Mouse (Mus musculus) bone marrow, adult 2 months (tissue): ENCODE measurements around the gene Man2a1. TPM values are rescaled to one million over a fixed set of nuclear protein-coding genes. Genes with fewer than 3 reads are reported as not detected.

Experiments
- H3K27ac ChIP-seq: fragments of 200-500 bp; 2 replicates; pipeline ENCODE4 v1.5.1; 2012; ENCODE audit warnings: low read depth, mild to moderate bottlenecking, control low read depth, inconsistent platforms, low read length; ENCODE audit not compliant: control insufficient read depth, poor library complexity, insufficient read depth
- H3K4me1 ChIP-seq: fragments of 200-500 bp; 2 replicates; pipeline ENCODE4 v1.6.1; 2011; ENCODE audit warnings: low read length; ENCODE audit not compliant: control insufficient read depth, insufficient read depth
- H3K4me3 ChIP-seq: fragments of 200-500 bp; replicated peaks from 2 replicates; pipeline ENCODE3; 2011; ENCODE audit warnings: mild to moderate bottlenecking, low read depth, low read length, control low read depth; ENCODE audit not compliant: control insufficient read depth
- CTCF ChIP-seq: fragments of 200-500 bp; IDR thresholded peaks from 2 replicates; pipeline ENCODE4 v1.5.1; 2011; ENCODE audit warnings: low read length, control low read depth; ENCODE audit not compliant: control insufficient read depth, insufficient read depth
- POLR2A ChIP-seq: fragments of 200-500 bp; IDR thresholded peaks from 2 replicates; pipeline ENCODE4 v1.6.1; 2011; ENCODE audit warnings: low read depth, mild to moderate bottlenecking, control low read depth, low read length, borderline replicate concordance; ENCODE audit not compliant: control insufficient read depth
- WGBS: fragments of 180-500 bp; shearing (Covaris S2); methylation state at CpG from one replicate; pipeline ENCODE4 v1.1.7; 2018; 5-methylcytosine and 5-hydroxymethylcytosine counted together
- polyA plus RNA-seq: library from polyadenylated mRNA; stranded (reverse); fragments of >200 nt; gene quantifications from 2 replicates; pipeline ENCODE4 v1.2.4, GENCODE M21; 2011; ENCODE audit warnings: low replicate concordance; ENCODE audit not compliant: missing spikeins, insufficient read depth, insufficient read length

The Man2a1 gene
- polyA plus RNA-seq, 1 experiment, result 22.5 TPM

- WGBS, result 49% methylated on average over 3 of the region's 3 CpGs
- no peak for TF ChIP-seq CTCF
- Histone ChIP-seq H3K27ac (no peak overlapping the region), H3K4me3 (no peak overlapping the region), H3K4me1 (peaks cover 1% of the 10 kb centered on the region; the same call in 1 of the 2 replicates)
Observed at GRCm38 (mm10) chr17:64592788-64593187, 7.7 kb upstream of the Man2a1 start.

- Histone ChIP-seq H3K4me1 (no peaks in the 10 kb centered on the region), H3K4me3 (no peak overlapping the region), H3K27ac (no peak overlapping the region)
- 87% methylated on average over 9 of the region's 9 CpGs for WGBS
- no peak for TF ChIP-seq CTCF
- TF ChIP-seq POLR2A, result no peak
Observed at GRCm38 (mm10) chr17:64597770-64598169, 2.8 kb upstream of the Man2a1 start.

- no peak for TF ChIP-seq POLR2A
- no peak for TF ChIP-seq CTCF
- Histone ChIP-seq H3K4me3 (peak overlapping the region; percentile 42), H3K4me1 (no peaks in the 10 kb centered on the region), H3K27ac (no peak overlapping the region)
- WGBS, result 34% methylated on average over 4 of the region's 4 CpGs
Observed at GRCm38 (mm10) chr17:64599916-64600315, 620 bp upstream of the Man2a1 start.

- Histone ChIP-seq H3K27ac (peak overlapping the region; percentile 97), H3K4me1 (no peaks in the 10 kb centered on the region), H3K4me3 (peak overlapping the region; percentile 82)
- under 1% methylated on average over 73 of the region's 73 CpGs for whole genome bisulfite sequencing
- TF ChIP-seq POLR2A (peak; percentile 49; the same call in 1 of the 2 replicates), CTCF (no peak)
Observed at GRCm38 (mm10) chr17:64601091-64601750, 685 bp downstream of the Man2a1 start.

- Histone ChIP-seq H3K4me1 (no peaks in the 10 kb centered on the region), H3K4me3 (peak overlapping the region; percentile 82), H3K27ac (peak overlapping the region; percentile 97)
- WGBS, result 2% methylated on average over 44 of the region's 44 CpGs
- TF ChIP-seq CTCF (no peak; the same call in 1 of the 2 replicates), POLR2A (no peak; the same call in 1 of the 2 replicates)
Observed at GRCm38 (mm10) chr17:64601751-64602578, 1.4 kb downstream of the Man2a1 start.

- WGBS, result 50% methylated on average over 9 of the region's 9 CpGs
- Histone ChIP-seq H3K4me1 (peaks cover 2% of the 10 kb centered on the region; the same call in 1 of the 2 replicates), H3K4me3 (no peak overlapping the region), H3K27ac (no peak overlapping the region)
- no peak for TF ChIP-seq POLR2A
- no peak for TF ChIP-seq CTCF
Observed at GRCm38 (mm10) chr17:64603134-64603533, 2.6 kb downstream of the Man2a1 start.

GRCm38 (mm10) chr17:64603534-64603933, 3.0 kb downstream of the Man2a1 start:
- TF ChIP-seq POLR2A (no peak), CTCF (no peak)
- WGBS, result 80% methylated on average over 5 of the region's 5 CpGs
- H3K27ac ChIP-seq, result no peak overlapping the region
- no peak overlapping the region for H3K4me3 ChIP-seq
- H3K4me1 ChIP-seq, result peaks cover 3% of the 10 kb centered on the region; the same call in 1 of the 2 replicates

GRCm38 (mm10) chr17:64604163-64604562, 3.6 kb downstream of the Man2a1 start:
- Histone ChIP-seq H3K4me1 (peaks cover 3% of the 10 kb centered on the region; the same call in 1 of the 2 replicates), H3K27ac (no peak overlapping the region), H3K4me3 (no peak overlapping the region)
- TF ChIP-seq CTCF (no peak), POLR2A (no peak)
- WGBS, result 66% methylated on average over 5 of the region's 5 CpGs

GRCm38 (mm10) chr17:64608228-64608627, 7.7 kb downstream of the Man2a1 start:
- H3K4me3 ChIP-seq, result no peak overlapping the region
- WGBS, result 77% methylated on average over 6 of the region's 6 CpGs
- 0 out of 2 replicates have a peak overlapping the region, but pooled peaks have one; percentile 14 for H3K27ac ChIP-seq
- H3K4me1 ChIP-seq, result peaks cover 3% of the 10 kb centered on the region; the same call in 1 of the 2 replicates
- TF ChIP-seq CTCF, result no peak
- no peak for TF ChIP-seq POLR2A
